Mouse (Mus musculus): ENCODE measurements at regions not wholly inside any gene's neighbourhood (a gene's known extent, or its start where the extent isn't known, plus 50 kb on each side); places are given as distances from the start of the nearest gene placed in this dataset.

- no peak for TF ChIP-seq CTCF (conservative IDR thresholded peaks at IDR 0.05; ENCODE audit: low read length)
- TF ChIP-seq NANOG (IDR thresholded peaks at IDR 0.05; ENCODE audit: borderline replicate concordance, low read length) = no peak
These were observed 370.5 kb downstream of the Phf3 start for GRCm38 (mm10) chr1:30503224-30503623.

Data from E14TG2a.4 (cell line).